Mouse (Mus musculus) testis, adult 2 months (tissue): ENCODE results near the gene Slc22a5.
"Not testable (repeated sequence)": the region's sequence is repeated elsewhere in the genome, so short reads cannot be mapped to it uniquely, and the experiment has no call there.

Source experiments
- CTCF ChIP-seq: fragments of 200-500 bp; IDR thresholded peaks from 2 replicates; pipeline ENCODE4 v1.5.1; 2012; ENCODE audit warnings: low read depth, mild to moderate bottlenecking, inconsistent platforms, low read length, moderate library complexity; ENCODE audit not compliant: control insufficient read depth, insufficient read depth, insufficient replicate concordance
- POLR2A ChIP-seq: fragments of 200-500 bp; IDR thresholded peaks from 2 replicates; pipeline ENCODE4 v1.6.1; 2012; ENCODE audit warnings: low read depth, mild to moderate bottlenecking, inconsistent platforms, low read length, moderate library complexity; ENCODE audit not compliant: control insufficient read depth

- TF ChIP-seq CTCF, POLR2A: not testable (repeated sequence)
These were observed 30.5 kb downstream of the Slc22a5 start for GRCm38 (mm10) chr11:53860944-53861343.
